Mouse (Mus musculus): ENCODE measurements around the gene Cenps. TPM values are rescaled to one million over a fixed set of nuclear protein-coding genes. Genes with fewer than 3 reads are reported as not detected.
"Not testable (repeated sequence)": the region's sequence is repeated elsewhere in the genome, so short reads cannot be mapped to it uniquely, and the experiment has no call there.

Cenps gene
- polyA plus RNA-seq, 1 experiment from 2014 or later: 24.9 TPM

GRCm38 (mm10) chr4:149172666-149173065 lies 35.2 kb upstream of the Cenps start:
- Histone ChIP-seq H3K4me2 (ENCODE audit: low read length) (no peak overlapping the region), H3K27me3 (replicated peaks; ENCODE audit: control insufficient read depth, insufficient read depth, low read length) (no peaks in the 10 kb centered on the region), H3K9me3 (ENCODE audit: control insufficient read depth, low read length) (no peaks in the 10 kb centered on the region), H3K27ac (ENCODE audit: low read length) (peak overlapping the region; percentile 5; the same call in 1 of the 2 replicates), H3K36me3 (ENCODE audit: control insufficient read depth, insufficient read depth) (peaks cover 6% of the 10 kb centered on the region), H3K4me3 (replicated peaks; ENCODE audit: low read length) (no peak overlapping the region), H3K4me1 (replicated peaks; ENCODE audit: control insufficient read depth, insufficient read depth, low read length) (no peaks in the 10 kb centered on the region), H3K9ac (replicated peaks; ENCODE audit: low read depth, low read length) (no peak overlapping the region)
- 59% methylated on average over 2 of the region's 2 CpGs for WGBS
- ATAC-seq: no peak

GRCm38 (mm10) chr4:149172083-149172482 lies 34.7 kb upstream of the Cenps start:
- Histone ChIP-seq H3K36me3 (ENCODE audit: control insufficient read depth, insufficient read depth) (peaks cover 3% of the 10 kb centered on the region), H3K9ac (replicated peaks; ENCODE audit: low read depth, low read length) (no peak overlapping the region), H3K9me3 (ENCODE audit: control insufficient read depth, low read length) (no peaks in the 10 kb centered on the region), H3K4me1 (replicated peaks; ENCODE audit: control insufficient read depth, insufficient read depth, low read length) (no peaks in the 10 kb centered on the region), H3K27ac (ENCODE audit: low read length) (peak overlapping the region; percentile 5; the same call in 1 of the 2 replicates), H3K4me2 (ENCODE audit: low read length) (no peak overlapping the region), H3K4me3 (replicated peaks; ENCODE audit: low read length) (no peak overlapping the region), H3K27me3 (replicated peaks; ENCODE audit: control insufficient read depth, insufficient read depth, low read length) (no peaks in the 10 kb centered on the region)
- WGBS: 91% methylated on average over 5 of the region's 5 CpGs
- no peak for ATAC-seq

GRCm38 (mm10) chr4:149171581-149171981 lies 34.2 kb upstream of the Cenps start:
- 85% methylated on average over 5 of the region's 5 CpGs for WGBS
- Histone ChIP-seq H3K9me3 (ENCODE audit: control insufficient read depth, low read length) (no peaks in the 10 kb centered on the region), H3K27me3 (replicated peaks; ENCODE audit: control insufficient read depth, insufficient read depth, low read length) (no peaks in the 10 kb centered on the region), H3K4me2 (ENCODE audit: low read length) (no peak overlapping the region), H3K4me3 (replicated peaks; ENCODE audit: low read length) (no peak overlapping the region), H3K36me3 (ENCODE audit: control insufficient read depth, insufficient read depth) (peaks cover 3% of the 10 kb centered on the region; the same call in 1 of the 2 replicates), H3K9ac (replicated peaks; ENCODE audit: low read depth, low read length) (no peak overlapping the region), H3K27ac (ENCODE audit: low read length) (no peak overlapping the region), H3K4me1 (replicated peaks; ENCODE audit: control insufficient read depth, insufficient read depth, low read length) (no peaks in the 10 kb centered on the region)
- ATAC-seq: no peak

GRCm38 (mm10) chr4:149170394-149170931 lies 33.0 kb upstream of the Cenps start:
- H3K27me3 ChIP-seq (replicated peaks; ENCODE audit: control insufficient read depth, insufficient read depth, low read length): no peaks in the 10 kb centered on the region
- 76% methylated on average over 7 of the region's 7 CpGs for WGBS
- no peak overlapping the region for H3K4me3 ChIP-seq (replicated peaks; ENCODE audit: low read length)
- H3K9ac ChIP-seq (replicated peaks; ENCODE audit: low read depth, low read length): no peak overlapping the region
- no peak overlapping the region for H3K4me2 ChIP-seq (ENCODE audit: low read length)
- ATAC-seq: no peak
- H3K4me1 ChIP-seq (replicated peaks; ENCODE audit: control insufficient read depth, insufficient read depth, low read length): peaks cover 7% of the 10 kb centered on the region
- H3K27ac ChIP-seq (ENCODE audit: low read length): no peak overlapping the region
- H3K9me3 ChIP-seq (ENCODE audit: control insufficient read depth, low read length): no peaks in the 10 kb centered on the region
- H3K36me3 ChIP-seq (ENCODE audit: control insufficient read depth, insufficient read depth): peaks cover 3% of the 10 kb centered on the region; the same call in 1 of the 2 replicates

GRCm38 (mm10) chr4:149169926-149170325 lies 32.5 kb upstream of the Cenps start:
- not testable (repeated sequence) for H3K9ac ChIP-seq (replicated peaks; ENCODE audit: low read depth, low read length); H3K36me3 ChIP-seq (ENCODE audit: control insufficient read depth, insufficient read depth); H3K27ac ChIP-seq (ENCODE audit: low read length); ATAC-seq; H3K27me3 ChIP-seq (replicated peaks; ENCODE audit: control insufficient read depth, insufficient read depth, low read length); H3K4me3 ChIP-seq (replicated peaks; ENCODE audit: low read length); H3K9me3 ChIP-seq (ENCODE audit: control insufficient read depth, low read length); H3K4me2 ChIP-seq (ENCODE audit: low read length)
- peaks cover 11% of the 10 kb centered on the region for H3K4me1 ChIP-seq (replicated peaks; ENCODE audit: control insufficient read depth, insufficient read depth, low read length)
- WGBS: 69% methylated on average over 7 of the region's 8 CpGs

GRCm38 (mm10) chr4:149168016-149168415 lies 30.6 kb upstream of the Cenps start:
- Histone ChIP-seq H3K9ac (replicated peaks; ENCODE audit: low read depth, low read length) (no peak overlapping the region), H3K9me3 (ENCODE audit: control insufficient read depth, low read length) (no peaks in the 10 kb centered on the region), H3K4me3 (replicated peaks; ENCODE audit: low read length) (no peak overlapping the region), H3K4me1 (replicated peaks; ENCODE audit: control insufficient read depth, insufficient read depth, low read length) (peaks cover 11% of the 10 kb centered on the region), H3K27me3 (replicated peaks; ENCODE audit: control insufficient read depth, insufficient read depth, low read length) (no peaks in the 10 kb centered on the region), H3K4me2 (ENCODE audit: low read length) (no peak overlapping the region), H3K36me3 (ENCODE audit: control insufficient read depth, insufficient read depth) (no peaks in the 10 kb centered on the region), H3K27ac (ENCODE audit: low read length) (no peak overlapping the region)
- WGBS: 84% methylated on average over 2 of the region's 2 CpGs
- ATAC-seq: no peak

- Histone ChIP-seq H3K9me3 (ENCODE audit: control insufficient read depth, low read length) (no peaks in the 10 kb centered on the region), H3K4me3 (replicated peaks; ENCODE audit: low read length) (peak overlapping the region; percentile 93), H3K9ac (replicated peaks; ENCODE audit: low read depth, low read length) (peak overlapping the region; percentile 65), H3K36me3 (ENCODE audit: control insufficient read depth, insufficient read depth) (no peaks in the 10 kb centered on the region), H3K4me1 (replicated peaks; ENCODE audit: control insufficient read depth, insufficient read depth, low read length) (peaks cover 11% of the 10 kb centered on the region), H3K4me2 (ENCODE audit: low read length) (peak overlapping the region; percentile 99), H3K27me3 (replicated peaks; ENCODE audit: control insufficient read depth, insufficient read depth, low read length) (no peaks in the 10 kb centered on the region), H3K27ac (ENCODE audit: low read length) (peak overlapping the region; percentile 67; the same call in 1 of the 2 replicates)
- under 1% methylated on average over 27 of the region's 27 CpGs for WGBS
- ATAC-seq: peak; percentile 54
Measured at GRCm38 (mm10) chr4:149166957-149167611, 29.7 kb upstream of the Cenps start.

GRCm38 (mm10) chr4:149166215-149166946 lies 29.0 kb upstream of the Cenps start, which contains the start of gene Pgd:
TSS of gene Pgd (minus strand) at chr4:149166771.
- H3K9me3 ChIP-seq (ENCODE audit: control insufficient read depth, low read length): no peaks in the 10 kb centered on the region
- ATAC-seq: peak; percentile 100

GRCm38 (mm10) chr4:149164150-149164549 lies 26.7 kb upstream of the Cenps start:
- Histone ChIP-seq H3K27me3 (replicated peaks; ENCODE audit: control insufficient read depth, insufficient read depth, low read length) (no peaks in the 10 kb centered on the region), H3K36me3 (ENCODE audit: control insufficient read depth, insufficient read depth) (peaks cover 5% of the 10 kb centered on the region), H3K27ac (ENCODE audit: low read length) (no peak overlapping the region), H3K4me2 (ENCODE audit: low read length) (no peak overlapping the region), H3K4me3 (replicated peaks; ENCODE audit: low read length) (no peak overlapping the region), H3K9me3 (ENCODE audit: control insufficient read depth, low read length) (no peaks in the 10 kb centered on the region), H3K9ac (replicated peaks; ENCODE audit: low read depth, low read length) (no peak overlapping the region), H3K4me1 (replicated peaks; ENCODE audit: control insufficient read depth, insufficient read depth, low read length) (peaks cover 11% of the 10 kb centered on the region)
- 60% methylated on average over 5 of the region's 5 CpGs for WGBS
- ATAC-seq: no peak

More at GRCm38 (mm10) chr4:149166215-149166946, 29.0 kb upstream of the Cenps start, which contains the start of gene Pgd:
- Histone ChIP-seq H3K4me3 (replicated peaks; ENCODE audit: low read length) (peak within 1 kb of the TSS; percentile 93), H3K27ac (ENCODE audit: low read length) (peak within 1 kb of the TSS; percentile 67), H3K36me3 (ENCODE audit: control insufficient read depth, insufficient read depth) (peaks cover 2% of the 10 kb centered on the region; the same call in 1 of the 2 replicates), H3K4me2 (ENCODE audit: low read length) (peak within 1 kb of the TSS; percentile 99), H3K27me3 (replicated peaks; ENCODE audit: control insufficient read depth, insufficient read depth, low read length) (no peaks in the 10 kb centered on the region), H3K9ac (replicated peaks; ENCODE audit: low read depth, low read length) (peak within 1 kb of the TSS; percentile 83), H3K4me1 (replicated peaks; ENCODE audit: control insufficient read depth, insufficient read depth, low read length) (peaks cover 11% of the 10 kb centered on the region)
- WGBS: under 1% methylated on average over 59 of the region's 59 CpGs

Measured in forebrain, embryonic 16.5 days (tissue).